Mouse (Mus musculus) ES-Bruce4 (cell line): ENCODE measurements around the gene Zfp618. TPM values are rescaled to one million over a fixed set of nuclear protein-coding genes. Genes with fewer than 3 reads are reported as not detected.

ENCODE experiments used
- H3K27ac ChIP-seq: 2 replicates; pipeline ENCODE4 v1.5.1; 2012; ENCODE audit warnings: low read length, inconsistent platforms; ENCODE audit not compliant: insufficient read depth
- H3K27me3 ChIP-seq: 2 replicates; pipeline ENCODE4 v1.6.1; 2012; ENCODE audit warnings: mild to moderate bottlenecking, low read length, inconsistent platforms; ENCODE audit not compliant: control insufficient read depth, poor library complexity, insufficient read depth, severe bottlenecking
- H3K36me3 ChIP-seq: 2 replicates; pipeline ENCODE4 v1.6.1; 2012; ENCODE audit warnings: inconsistent platforms, mild to moderate bottlenecking, low read length, moderate library complexity; ENCODE audit not compliant: control insufficient read depth, poor library complexity, insufficient read depth, severe bottlenecking
- H3K4me1 ChIP-seq: one replicate; pipeline ENCODE4 v1.8.1; 2011; ENCODE audit warnings: low read length; ENCODE audit not compliant: control insufficient read depth, insufficient read depth
- H3K4me3 ChIP-seq: 2 replicates; pipeline ENCODE4 v1.5.1; 2011; ENCODE audit warnings: low read depth, mild to moderate bottlenecking, low read length
- H3K9ac ChIP-seq: 2 replicates; pipeline ENCODE4 v1.6.1; 2012; ENCODE audit warnings: low read depth, mild to moderate bottlenecking, inconsistent platforms; ENCODE audit not compliant: poor library complexity, severe bottlenecking
- H3K9me3 ChIP-seq: replicated peaks from 2 replicates; pipeline ENCODE4 v1.6.1; 2012; ENCODE audit warnings: mild to moderate bottlenecking, low read length, inconsistent platforms; ENCODE audit not compliant: control insufficient read depth, poor library complexity, insufficient read depth, severe bottlenecking
- CTCF ChIP-seq: IDR thresholded peaks from one replicate; pipeline ENCODE4 v1.8.1; 2011; ENCODE audit warnings: low read depth, low read length
- EP300 ChIP-seq: IDR thresholded peaks from 2 replicates; pipeline ENCODE4 v1.6.1; 2011; ENCODE audit warnings: low read depth, low read length; ENCODE audit not compliant: insufficient read depth
- POLR2A ChIP-seq: IDR thresholded peaks from one replicate; pipeline ENCODE4 v1.8.1; 2011; ENCODE audit warnings: low read length; ENCODE audit not compliant: insufficient read depth
- polyA plus RNA-seq: library from polyadenylated mRNA; stranded (reverse); fragments of >200 nt; gene quantifications from 2 replicates; pipeline ENCODE4 v1.2.4, GENCODE M21; 2011; ENCODE audit warnings: low read depth; ENCODE audit not compliant: missing spikeins, insufficient read depth, insufficient read length

Gene Zfp618
- polyA plus RNA-seq, 1 experiment: 2.8 TPM

DNA sequence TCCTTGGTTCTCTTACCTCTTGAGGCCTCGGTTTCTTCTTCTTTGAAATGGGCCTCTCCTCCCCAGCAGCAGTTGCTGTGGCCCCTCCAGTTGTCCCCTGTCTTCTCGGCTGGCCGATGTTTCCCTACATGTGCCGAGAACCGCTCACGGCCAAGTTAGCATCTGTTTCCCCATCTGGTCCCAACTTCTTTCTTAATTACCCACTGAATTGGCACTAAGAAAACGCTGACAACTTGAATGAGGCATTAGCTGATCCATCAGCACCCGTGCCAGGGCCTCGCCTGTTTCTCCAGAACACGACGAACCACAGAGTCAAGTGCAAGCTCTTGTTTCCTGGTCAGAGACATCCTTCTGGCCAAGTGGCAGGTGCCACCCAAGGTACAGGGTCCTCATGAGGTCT lies 26.0 kb downstream of the Zfp618 start:
- H3K27ac ChIP-seq: no peak overlapping the region

DNA sequence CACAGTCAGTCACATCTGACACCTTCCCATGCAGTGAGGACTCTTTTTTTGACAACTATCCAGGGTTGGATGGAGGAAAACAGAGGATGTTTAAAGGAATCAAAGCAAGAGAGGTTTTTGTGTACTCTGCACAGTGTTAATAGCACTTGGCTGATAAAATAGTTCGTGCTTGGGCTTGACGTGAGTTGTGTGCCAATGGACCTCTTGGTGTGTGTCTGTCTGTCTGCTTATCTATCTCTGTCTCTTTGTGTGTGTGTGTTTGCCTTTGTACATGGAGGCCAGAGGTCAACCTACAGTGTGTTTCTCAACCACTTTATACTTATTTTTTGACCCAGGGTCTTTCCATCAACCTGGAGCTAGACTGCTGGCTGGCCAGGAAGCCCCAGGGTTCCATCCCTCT lies 27.8 kb downstream of the Zfp618 start:
- Histone ChIP-seq H3K9me3 (no peaks in the 10 kb centered on the region), H3K27ac (no peak overlapping the region), H3K9ac (no peak overlapping the region), H3K4me3 (no peak overlapping the region), H3K27me3 (no peaks in the 10 kb centered on the region), H3K4me1 (no peaks in the 10 kb centered on the region), H3K36me3 (no peaks in the 10 kb centered on the region)
- TF ChIP-seq EP300 (no peak), CTCF (no peak), POLR2A (no peak)

More for the DNA sequence above, 26.0 kb downstream of the Zfp618 start:
- Histone ChIP-seq H3K36me3 (no peaks in the 10 kb centered on the region), H3K27me3 (no peaks in the 10 kb centered on the region), H3K4me3 (no peak overlapping the region), H3K9me3 (no peaks in the 10 kb centered on the region), H3K4me1 (no peaks in the 10 kb centered on the region), H3K9ac (no peak overlapping the region)
- TF ChIP-seq EP300 (no peak), POLR2A (no peak), CTCF (no peak)

DNA sequence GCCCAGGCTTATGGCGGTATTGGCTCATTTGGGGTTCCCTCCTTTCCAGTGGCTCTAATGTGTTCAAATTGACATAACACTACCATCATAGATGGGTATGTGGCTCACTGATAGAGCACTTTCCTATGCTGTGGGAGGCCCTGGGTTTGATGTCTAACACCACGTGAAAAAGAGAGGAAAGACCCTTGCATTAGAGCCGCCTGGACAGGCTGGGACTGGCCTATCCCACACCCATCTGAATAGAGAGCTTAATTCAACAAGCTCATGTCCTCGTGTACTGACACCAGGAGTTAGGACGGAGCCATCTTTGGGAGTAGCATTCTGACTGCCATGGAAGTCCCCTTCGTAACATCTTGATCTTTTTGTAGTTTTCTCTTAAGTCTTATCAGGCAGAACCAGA lies 32.2 kb downstream of the Zfp618 start:
- Histone ChIP-seq H3K4me1 (no peaks in the 10 kb centered on the region), H3K27ac (no peak overlapping the region), H3K36me3 (no peaks in the 10 kb centered on the region), H3K4me3 (no peak overlapping the region), H3K9ac (no peak overlapping the region), H3K27me3 (no peaks in the 10 kb centered on the region), H3K9me3 (no peaks in the 10 kb centered on the region)
- TF ChIP-seq POLR2A: no peak
- no peak for TF ChIP-seq CTCF
- no peak for TF ChIP-seq EP300

DNA sequence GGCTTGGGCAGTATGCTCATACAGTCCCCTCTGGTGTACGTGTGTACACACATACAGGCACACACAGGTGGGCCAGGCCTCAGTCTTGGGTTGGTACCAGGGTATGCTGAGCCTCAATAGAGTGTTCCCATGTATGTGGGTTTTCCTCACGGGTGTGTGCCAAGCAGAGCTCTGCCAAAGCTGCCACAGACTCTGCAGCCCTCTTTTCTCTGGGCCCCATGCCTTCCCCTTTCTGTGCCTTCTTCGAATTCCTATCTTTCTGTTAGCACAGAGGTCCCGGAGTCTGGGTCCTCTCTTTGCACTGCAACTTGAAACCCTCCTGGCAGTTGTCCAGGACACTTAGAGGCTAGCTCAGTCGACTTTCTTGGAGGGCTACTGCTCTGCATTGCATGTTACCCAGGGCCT lies 33.1 kb downstream of the Zfp618 start:
- no peaks in the 10 kb centered on the region for H3K36me3 ChIP-seq
- H3K9ac ChIP-seq: no peak overlapping the region
- no peaks in the 10 kb centered on the region for H3K27me3 ChIP-seq
- H3K27ac ChIP-seq: no peak overlapping the region
- H3K9me3 ChIP-seq: no peaks in the 10 kb centered on the region
- TF ChIP-seq POLR2A: no peak
- no peak for TF ChIP-seq CTCF
- no peak for TF ChIP-seq EP300
- no peaks in the 10 kb centered on the region for H3K4me1 ChIP-seq
- no peak overlapping the region for H3K4me3 ChIP-seq

DNA sequence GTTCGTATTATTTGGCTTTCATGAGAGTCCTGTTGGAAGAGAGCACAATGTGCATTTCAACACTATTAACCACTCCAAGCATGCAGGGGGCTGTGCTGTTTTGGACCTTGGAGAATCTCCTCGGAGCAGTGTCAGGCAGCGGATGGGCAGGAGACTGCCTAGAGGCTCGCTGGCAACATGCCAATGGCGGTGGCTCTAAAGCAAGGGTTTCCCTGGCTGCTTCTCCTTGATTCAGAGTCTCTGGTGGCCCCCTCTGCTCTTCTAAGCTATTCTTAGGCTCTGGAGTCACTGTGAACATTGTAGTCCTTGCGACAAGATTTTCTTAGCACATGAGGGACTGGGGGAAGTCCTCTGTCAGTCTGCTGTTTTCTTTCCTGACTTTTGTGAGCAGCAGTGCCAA lies 33.5 kb downstream of the Zfp618 start:
- H3K36me3 ChIP-seq: no peaks in the 10 kb centered on the region
- no peaks in the 10 kb centered on the region for H3K4me1 ChIP-seq
- no peak for TF ChIP-seq EP300
- TF ChIP-seq CTCF: no peak
- no peak for TF ChIP-seq POLR2A
- H3K9ac ChIP-seq: no peak overlapping the region
- no peak overlapping the region for H3K4me3 ChIP-seq
- no peak overlapping the region for H3K27ac ChIP-seq
- H3K9me3 ChIP-seq: no peaks in the 10 kb centered on the region
- H3K27me3 ChIP-seq: no peaks in the 10 kb centered on the region

DNA sequence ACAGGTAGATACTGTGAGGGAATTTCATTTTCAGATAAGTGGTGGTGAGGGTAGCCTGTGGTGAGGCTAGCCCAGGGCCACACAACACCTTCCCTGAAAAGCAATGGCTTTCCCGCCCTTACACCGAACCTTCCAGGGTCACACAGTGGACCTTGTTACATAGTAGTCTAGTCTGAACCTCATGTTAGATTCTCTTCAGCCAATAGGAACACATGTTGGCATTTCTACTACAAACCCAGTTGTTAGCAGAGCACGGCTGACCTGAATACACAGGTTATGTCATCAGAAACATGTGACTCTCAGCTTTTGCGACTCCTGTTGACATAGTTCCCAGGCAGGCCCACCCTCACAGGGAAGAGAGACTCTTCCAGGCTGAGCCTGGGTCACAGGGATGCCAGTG lies 33.9 kb downstream of the Zfp618 start:
- Histone ChIP-seq H3K27me3 (no peaks in the 10 kb centered on the region), H3K27ac (no peak overlapping the region), H3K4me3 (no peak overlapping the region), H3K36me3 (no peaks in the 10 kb centered on the region), H3K4me1 (no peaks in the 10 kb centered on the region), H3K9me3 (no peaks in the 10 kb centered on the region), H3K9ac (no peak overlapping the region)
- TF ChIP-seq POLR2A (no peak), EP300 (no peak), CTCF (no peak)

DNA sequence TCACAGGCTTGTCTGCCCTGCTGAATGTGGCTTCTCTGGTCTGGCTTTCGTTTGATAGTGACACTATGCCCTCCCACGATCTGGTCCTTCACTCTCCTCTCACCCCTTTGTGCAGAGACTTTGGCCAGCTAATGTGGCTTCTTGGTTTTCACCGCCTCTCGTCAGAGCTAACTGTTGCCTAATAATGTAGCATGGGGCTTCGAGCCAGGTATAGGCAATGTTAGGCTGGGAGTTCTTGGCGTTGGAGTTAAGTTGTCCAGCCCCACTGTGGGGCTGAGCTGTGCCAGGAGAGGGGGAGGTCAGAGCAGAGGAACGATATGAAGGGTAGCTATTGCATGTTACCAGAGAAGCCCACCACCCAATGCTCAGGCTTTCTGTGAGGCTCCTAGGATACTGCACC lies 34.5 kb downstream of the Zfp618 start:
- Histone ChIP-seq H3K27ac (no peak overlapping the region), H3K27me3 (no peaks in the 10 kb centered on the region), H3K9ac (no peak overlapping the region), H3K4me1 (no peaks in the 10 kb centered on the region), H3K9me3 (no peaks in the 10 kb centered on the region), H3K36me3 (no peaks in the 10 kb centered on the region), H3K4me3 (no peak overlapping the region)
- TF ChIP-seq POLR2A: no peak
- no peak for TF ChIP-seq CTCF
- no peak for TF ChIP-seq EP300
